Mouse (Mus musculus) adrenal gland, postnatal 25 days (tissue): Measurements from ENCODE around the gene Med15. TPM values are rescaled to one million over a fixed set of nuclear protein-coding genes. Genes with fewer than 3 reads are reported as not detected.

Experiments used
- DNase-seq: peaks from one replicate; pipeline ENCODE4 v3.0.0; 2021; ENCODE audit warnings: mixed read lengths
- total RNA-seq: library from RNA; stranded (reverse); gene quantifications from 2 replicates; pipeline ENCODE4 v1.2.3, GENCODE M21; 2021

Gene Med15
- total RNA-seq, 1 experiment from 2014 or later = 74.8 TPM

DNA sequence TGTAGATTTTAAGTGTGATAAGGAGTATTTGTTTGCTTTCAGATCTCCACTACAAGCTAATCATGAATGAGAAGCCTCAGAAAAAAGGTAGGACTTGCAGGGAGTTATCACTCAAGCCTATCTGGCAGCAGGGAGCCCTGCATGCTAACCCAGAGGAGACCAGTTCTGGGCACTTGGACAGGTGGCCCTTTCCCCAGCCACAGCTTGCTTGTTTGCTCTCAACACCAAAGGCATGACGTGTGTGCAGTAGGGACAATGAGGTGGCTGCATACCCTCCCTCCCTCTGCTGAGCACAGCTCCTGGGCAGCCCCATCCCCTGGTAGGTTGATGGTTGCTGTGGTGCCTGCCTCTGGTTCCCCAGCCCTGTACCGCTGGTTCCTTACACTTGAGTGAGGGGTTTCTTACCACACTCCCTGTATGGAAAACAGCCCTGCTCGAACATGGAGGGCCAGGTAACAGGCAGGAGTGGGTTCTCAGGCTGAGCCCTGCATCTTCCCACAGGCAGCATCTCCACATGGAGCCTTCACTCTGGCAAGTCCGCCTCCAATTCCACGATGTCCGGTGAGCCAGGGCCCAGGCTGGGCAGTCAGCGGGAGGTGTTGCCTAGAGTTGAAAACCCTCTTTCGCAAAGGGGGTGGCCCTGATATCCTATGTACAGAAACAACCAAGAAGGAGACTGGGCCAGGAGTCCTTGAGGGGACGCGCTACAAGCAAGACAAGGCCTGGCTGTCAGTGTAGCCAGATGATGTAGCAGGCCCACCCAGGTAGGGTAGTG, 84.9 kb downstream of the Med15 start:
- no peak for DNase-seq

GRCm38 (mm10) chr16:17647156-17647555, 85.5 kb downstream of the Med15 start:
- no peak for DNase-seq

GRCm38 (mm10) chr16:17646310-17647114, 86.2 kb downstream of the Med15 start, which contains the start of gene Ccdc74a:
Gene Ccdc74a (plus strand): TSS chr16:17646470.
- peak; percentile 87 for DNase-seq

GRCm38 (mm10) chr16:17643437-17643990, 89.2 kb downstream of the Med15 start:
- no peak for DNase-seq

- DNase-seq = no peak
Measured at GRCm38 (mm10) chr16:17642311-17642710, 90.4 kb downstream of the Med15 start.

- no peak for DNase-seq
Measured at GRCm38 (mm10) chr16:17641301-17641700, 91.4 kb downstream of the Med15 start.

DNA sequence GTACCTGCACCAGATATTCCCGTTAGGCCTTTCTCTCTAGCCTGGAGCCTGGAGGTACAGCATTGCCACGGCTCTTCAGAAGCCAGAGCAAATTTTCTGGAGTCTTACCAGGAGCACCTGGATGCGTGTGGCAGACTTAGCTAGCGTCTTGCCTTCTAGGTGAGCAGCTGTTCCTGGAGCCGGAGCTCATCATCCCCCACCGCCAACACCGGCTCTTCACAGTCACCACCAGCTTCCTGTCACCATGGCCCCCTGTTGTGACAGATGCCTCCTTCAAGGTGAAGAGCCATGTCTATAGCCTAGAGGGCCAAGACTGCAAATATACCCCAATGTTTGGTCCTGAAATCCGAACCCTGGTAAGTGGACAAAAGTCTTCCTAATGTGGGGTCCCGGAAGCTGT, 92.0 kb downstream of the Med15 start:
- DNase-seq = no peak

GRCm38 (mm10) chr16:17639951-17640350, 92.7 kb downstream of the Med15 start:
- DNase-seq = no peak

DNA sequence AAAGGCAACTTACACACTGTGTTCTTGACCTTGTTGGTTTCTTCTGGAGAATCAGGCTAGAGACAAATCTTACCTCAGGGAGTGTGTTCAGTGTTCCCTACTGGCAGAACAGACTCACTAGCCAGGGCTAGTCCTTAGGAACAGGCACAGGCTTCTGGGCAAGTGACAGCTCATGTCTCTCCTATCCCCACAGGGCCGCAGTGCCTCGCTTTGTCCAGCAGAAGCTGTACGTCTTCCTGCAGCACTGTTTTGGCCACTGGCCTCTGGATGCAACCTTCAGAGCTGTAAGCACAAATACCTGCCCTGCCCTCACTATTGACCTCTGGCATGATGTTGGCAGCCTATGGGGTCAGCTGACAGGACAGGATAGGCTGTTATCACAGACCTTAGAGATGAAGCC, 93.6 kb downstream of the Med15 start:
- no peak for DNase-seq

DNA sequence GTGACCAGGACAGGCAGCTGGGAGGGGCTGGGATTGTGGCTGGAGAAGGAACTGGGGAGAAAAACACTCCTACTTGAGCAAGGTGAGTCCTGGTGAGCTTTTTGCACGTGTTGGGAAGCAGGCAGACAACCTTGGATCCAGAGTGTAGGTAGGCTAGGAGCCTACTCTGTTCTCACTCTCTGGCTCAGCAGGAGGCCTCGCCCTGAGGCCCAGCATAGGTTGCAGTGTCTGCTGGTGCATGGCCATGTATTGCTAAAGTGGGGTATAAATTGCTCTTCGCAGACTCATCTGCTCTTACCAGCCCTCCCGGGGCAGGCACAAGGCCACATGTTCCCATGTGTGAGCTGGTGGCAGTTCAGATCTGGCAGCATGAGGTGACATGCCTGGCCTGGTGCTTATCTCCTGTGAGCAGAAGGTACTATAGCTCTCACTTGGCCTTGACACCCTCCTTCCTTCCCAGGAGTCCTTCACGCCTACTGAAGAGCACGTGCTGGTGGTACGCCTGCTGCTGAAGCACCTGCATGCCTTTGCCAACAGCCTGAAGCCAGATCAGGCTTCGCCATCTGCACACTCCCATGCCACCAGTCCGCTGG, 94.6 kb downstream of the Med15 start:
- no peak for DNase-seq

DNA sequence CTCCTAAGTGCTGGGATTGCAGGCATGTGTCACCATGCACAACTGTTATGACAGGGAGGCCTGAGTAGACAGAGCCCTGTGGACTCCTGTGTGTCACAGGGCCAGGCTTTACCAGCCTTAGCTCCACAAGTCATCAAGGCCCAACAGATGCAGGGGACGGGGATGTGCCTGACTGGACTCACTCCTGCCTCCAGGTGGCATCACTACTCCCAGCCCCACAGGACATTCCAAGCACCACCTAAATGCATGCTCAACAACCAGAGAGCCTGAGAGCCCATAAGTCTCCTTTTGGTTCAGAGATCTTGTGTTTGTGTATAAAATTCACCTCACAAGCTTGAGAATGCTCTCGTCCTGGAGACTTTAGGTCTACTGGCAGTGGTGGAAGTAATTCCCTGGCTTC, 95.1 kb downstream of the Med15 start:
- no peak for DNase-seq

DNA sequence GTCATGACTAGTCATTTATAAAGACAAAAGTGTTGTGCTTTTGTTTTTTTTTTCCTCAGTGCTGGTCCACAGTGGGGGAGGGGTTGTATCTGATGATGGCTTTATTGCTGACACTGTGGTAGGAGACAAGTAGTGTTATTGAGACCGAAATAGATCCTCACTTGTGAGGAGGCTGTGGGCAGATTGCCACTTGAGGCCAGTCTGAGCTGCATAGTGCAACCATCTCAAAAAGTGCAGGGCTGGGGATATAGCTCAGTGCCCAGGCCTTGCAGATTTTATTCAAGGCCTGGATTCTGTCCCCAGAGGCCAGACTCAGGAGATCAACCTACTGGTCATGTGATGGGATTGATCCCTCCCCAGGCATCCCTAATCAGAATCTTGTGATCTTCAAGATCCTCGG, 95.8 kb downstream of the Med15 start:
- DNase-seq = no peak

GRCm38 (mm10) chr16:17633481-17634181, 99.1 kb downstream of the Med15 start:
- DNase-seq = no peak

GRCm38 (mm10) chr16:17632580-17632979, 100.1 kb downstream of the Med15 start:
- no peak for DNase-seq

- no peak for DNase-seq
Measured at GRCm38 (mm10) chr16:17626269-17626555, 106.5 kb downstream of the Med15 start.

- no peak for DNase-seq
Measured at GRCm38 (mm10) chr16:17625488-17626268, 107.0 kb downstream of the Med15 start.

DNA sequence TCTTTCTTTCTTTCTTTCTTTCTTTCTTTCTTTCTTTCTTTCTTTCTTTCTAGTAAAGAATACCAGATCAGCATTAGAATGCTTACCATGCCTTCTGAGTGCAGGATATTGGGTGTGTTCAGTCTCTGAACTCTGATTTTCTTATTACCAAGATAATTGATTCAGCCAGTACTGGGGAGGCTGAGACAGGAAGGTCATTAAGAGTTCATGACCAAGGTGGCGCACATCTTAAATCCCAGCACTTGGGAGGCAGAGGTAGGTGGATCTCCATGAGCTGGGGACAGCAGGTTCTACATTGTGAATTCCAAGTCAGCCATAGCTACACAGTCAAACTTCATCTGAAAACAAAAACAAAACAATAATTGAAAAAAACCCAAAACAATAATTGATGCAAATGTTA, 110.8 kb downstream of the Med15 start:
- no peak for DNase-seq

DNA sequence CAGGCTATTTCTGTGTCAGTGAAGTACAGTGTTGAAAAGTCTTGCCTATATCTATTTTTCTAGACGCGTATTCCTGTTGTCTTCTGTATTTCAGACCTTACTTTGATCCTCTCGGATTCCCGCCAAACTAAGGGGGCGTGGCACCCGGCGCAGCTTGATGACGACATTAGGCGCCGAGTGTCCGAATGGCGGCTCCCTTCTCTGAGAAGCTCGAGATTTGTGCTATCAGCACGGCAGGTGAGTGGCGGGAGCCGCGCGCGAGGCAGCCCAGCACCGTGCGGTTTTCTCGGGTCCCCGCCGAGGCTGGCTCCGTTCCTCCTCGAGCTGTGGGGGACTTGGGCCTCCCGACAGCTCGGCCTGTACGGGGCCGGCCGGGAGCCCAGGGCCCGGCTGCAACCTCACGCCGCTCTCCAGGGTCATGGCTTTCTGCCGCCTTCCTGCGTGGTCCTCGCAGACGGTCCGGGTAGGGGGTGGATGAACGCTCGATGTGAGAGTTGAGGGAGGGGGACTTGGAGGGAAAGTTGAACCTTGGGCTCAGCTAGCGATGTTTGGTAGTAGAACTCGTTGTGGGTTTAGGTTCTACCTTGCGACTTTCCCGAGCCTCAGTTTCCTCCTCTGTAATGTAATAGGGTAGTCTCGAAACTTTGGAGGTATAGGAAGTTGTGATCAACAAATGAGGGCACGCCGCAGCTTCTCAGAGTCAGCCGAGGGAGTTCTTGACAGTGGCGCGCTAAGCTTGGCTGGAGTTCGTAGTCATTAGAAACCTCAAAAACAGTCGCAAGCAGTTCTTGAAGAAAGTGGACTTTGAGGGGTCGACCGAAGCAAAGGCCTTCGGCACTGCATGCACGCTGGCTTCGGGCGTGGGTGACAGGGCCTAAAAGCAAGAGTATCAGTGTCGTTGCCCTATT, 113.2 kb downstream of the Med15 start, which contains the start of gene Smpd4:
TSS of gene Smpd4 (plus strand) at position 157 of the 908 bp plus-strand sequence.
- DNase-seq = peak; percentile 92

DNA sequence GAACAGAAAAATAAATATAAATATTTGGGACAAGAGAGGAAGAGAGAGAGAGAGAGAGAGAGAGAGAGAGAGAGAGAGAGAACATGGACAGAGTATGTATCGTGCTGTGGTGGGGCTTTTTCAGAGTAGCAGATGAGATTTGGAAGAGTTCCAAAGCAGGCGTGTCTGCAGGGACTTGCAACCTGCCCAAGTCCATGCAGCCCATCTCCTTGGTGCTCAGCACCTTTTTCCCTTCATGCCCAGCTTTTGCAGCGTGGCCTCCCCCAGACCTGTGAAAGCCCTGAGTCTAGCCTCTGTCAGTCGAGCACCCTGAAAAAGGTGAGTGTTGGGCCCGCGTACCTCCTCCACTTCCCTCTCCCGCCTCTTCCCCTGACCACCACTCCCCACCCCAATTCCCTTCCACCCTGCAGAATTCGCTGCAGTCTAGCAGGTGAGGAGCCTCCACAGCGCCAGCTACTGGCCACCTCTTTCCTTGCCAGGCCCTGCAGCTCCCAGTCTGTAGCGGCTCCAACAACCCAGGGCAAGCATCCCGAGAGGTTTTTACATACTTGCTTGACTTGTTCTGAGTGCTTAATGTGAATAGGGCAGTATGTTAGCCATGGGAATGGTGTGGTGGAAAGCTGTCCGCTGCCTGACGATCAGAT, 114.6 kb downstream of the Med15 start:
- peak; percentile 35 for DNase-seq

DNA sequence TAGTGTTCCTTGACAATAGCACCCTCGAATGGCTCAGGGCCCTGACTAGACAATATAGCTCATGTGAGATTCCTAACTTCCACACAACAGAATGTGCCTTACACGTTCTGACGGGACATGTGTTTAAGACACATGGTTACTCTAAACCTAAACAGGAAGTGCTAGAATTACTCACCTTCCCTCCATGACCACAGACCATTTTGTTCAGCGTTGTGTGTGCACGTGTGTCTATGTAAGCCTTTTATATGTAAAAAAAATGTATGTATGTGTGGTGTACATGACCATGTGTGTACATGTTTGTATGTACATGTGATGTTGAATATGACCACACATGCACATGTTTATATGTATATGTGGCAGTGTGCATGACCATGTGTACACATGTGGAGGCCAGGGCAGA, 116.5 kb downstream of the Med15 start:
- DNase-seq = no peak
